7 mouse cellular contexts compared by ENCODE assay signal in the genomic region with DNA sequence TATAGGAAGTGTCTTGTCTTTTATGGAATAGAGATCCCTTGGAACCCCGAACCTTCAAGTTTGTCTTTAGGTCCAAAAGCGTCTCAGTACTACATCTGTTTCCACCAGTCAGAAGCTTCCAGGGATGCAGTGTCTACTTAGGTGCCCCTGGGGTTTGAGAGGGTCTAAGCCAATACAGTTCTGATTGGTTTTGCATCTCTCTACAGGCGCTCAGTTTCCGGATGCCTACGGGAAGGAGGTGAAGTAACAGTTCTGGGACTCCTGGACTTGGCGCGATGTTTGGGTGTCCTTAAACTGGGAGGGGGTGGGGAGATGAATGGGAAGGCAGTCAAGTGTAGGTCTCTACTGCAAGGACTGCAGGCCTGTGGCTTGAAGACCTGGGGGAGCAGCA. TPM values are rescaled to one million over a fixed set of nuclear protein-coding genes. Genes with fewer than 3 reads are reported as not detected.
A peak's percentile ranks its signal among the peaks of the same experiment; 100 is the strongest.
DNase-seq lines count a peak whose midpoint lies in the region; ATAC-seq and TF ChIP-seq lines count a peak whose summit lies in the region.

No protein-coding gene starts in this region.

- peak overlapping the region; percentile 64 for H3K9ac ChIP-seq in limb, embryonic 12.5 days (replicated peaks)
- H3K9ac ChIP-seq in neural tube, embryonic 12.5 days: peak overlapping the region; percentile 58

- 0 out of 2 replicates have a peak overlapping the region, but pooled peaks have one; percentile 0 for H3K27ac ChIP-seq in testis, adult 2 months (ENCODE audit: control insufficient read depth, insufficient read depth, low read depth, low read length)
- peak overlapping the region; percentile 35 for H3K27ac ChIP-seq in embryonic fibroblast, embryonic 13.5 days (ENCODE audit: insufficient read depth, low read length)
- H3K27ac ChIP-seq in limb, embryonic 12.5 days: peak overlapping the region; percentile 89
- H3K27ac ChIP-seq in neural tube, embryonic 12.5 days: peak overlapping the region; percentile 74; the same call in 1 of the 2 replicates

- WGBS in limb, embryonic 12.5 days: 2% methylated on average over 7 of the region's 7 CpGs
- WGBS in neural tube, embryonic 12.5 days: 2% methylated on average over 7 of the region's 7 CpGs

- no peak for TF ChIP-seq CTCF in testis, adult 2 months (IDR thresholded peaks at IDR 0.05; ENCODE audit: control insufficient read depth, insufficient read depth, insufficient replicate concordance, low read depth, low read length)
- no peak for TF ChIP-seq CTCF in embryonic fibroblast, embryonic 13.5 days (IDR thresholded peaks at IDR 0.05; ENCODE audit: borderline replicate concordance, insufficient read depth, low read length)

- H3K27me3 ChIP-seq in testis, adult 2 months (ENCODE audit: control insufficient read depth, insufficient read depth, low read length): no peaks in the 10 kb centered on the region
- H3K27me3 ChIP-seq in limb, embryonic 12.5 days: peaks cover 28% of the 10 kb centered on the region
- peaks cover under 1% of the 10 kb centered on the region; the same call in 1 of the 2 replicates for H3K27me3 ChIP-seq in neural tube, embryonic 12.5 days (replicated peaks)

- no peak for TF ChIP-seq POLR2A in testis, adult 2 months (IDR thresholded peaks at IDR 0.05; ENCODE audit: control insufficient read depth, low read depth, low read length)
- no peak for TF ChIP-seq POLR2A in embryonic fibroblast, embryonic 13.5 days (IDR thresholded peaks at IDR 0.05; ENCODE audit: low read depth, low read length)

- H3K36me3 ChIP-seq in testis, adult 2 months (ENCODE audit: control insufficient read depth, insufficient read depth, low read length): no peaks in the 10 kb centered on the region
- peaks cover 2% of the 10 kb centered on the region; the same call in 1 of the 2 replicates for H3K36me3 ChIP-seq in limb, embryonic 12.5 days
- peaks cover 2% of the 10 kb centered on the region for H3K36me3 ChIP-seq in neural tube, embryonic 12.5 days

- no peak for ATAC-seq in limb, embryonic 12.5 days (ENCODE audit: insufficient number of reproducible peaks, insufficient read depth, low FRiP score, low TSS enrichment, low read depth)
- ATAC-seq in neural tube, embryonic 12.5 days (ENCODE audit: low FRiP score, low read depth): no peak

- H3K9me3 ChIP-seq in limb, embryonic 12.5 days: no peaks in the 10 kb centered on the region
- H3K9me3 ChIP-seq in neural tube, embryonic 12.5 days: no peaks in the 10 kb centered on the region

- peak overlapping the region; percentile 63 for H3K4me3 ChIP-seq in testis, adult 2 months (ENCODE audit: control insufficient read depth, low read depth, low read length)
- H3K4me3 ChIP-seq in embryonic fibroblast, embryonic 13.5 days (ENCODE audit: insufficient read depth, low read length): peak overlapping the region; percentile 73
- H3K4me3 ChIP-seq in limb, embryonic 12.5 days (replicated peaks): peak overlapping the region; percentile 72
- peak overlapping the region; percentile 84 for H3K4me3 ChIP-seq in neural tube, embryonic 12.5 days

- peaks cover 36% of the 10 kb centered on the region for H3K4me1 ChIP-seq in testis, adult 2 months (ENCODE audit: control insufficient read depth, insufficient read depth, low read length)
- H3K4me1 ChIP-seq in embryonic fibroblast, embryonic 13.5 days (ENCODE audit: control insufficient read depth, insufficient read depth, low read length): peaks cover 3% of the 10 kb centered on the region; the same call in 1 of the 2 replicates
- H3K4me1 ChIP-seq in limb, embryonic 12.5 days (replicated peaks): peaks cover 43% of the 10 kb centered on the region
- peaks cover 41% of the 10 kb centered on the region for H3K4me1 ChIP-seq in neural tube, embryonic 12.5 days

- no peak for DNase-seq in testis, postnatal 14 days (ENCODE audit: low spot score)
- DNase-seq in T-cell, adult 2 months (ENCODE audit: low spot score): no peak
- DNase-seq in urinary bladder, postnatal 36 days (ENCODE audit: low spot score in 2 of 2): no peak

- H3K4me2 ChIP-seq in limb, embryonic 12.5 days: peak overlapping the region; percentile 95
- H3K4me2 ChIP-seq in neural tube, embryonic 12.5 days (replicated peaks): peak overlapping the region; percentile 90

RNA-seq across cellular contexts. Expression of a gene that starts 0.4 kb away (rescaled TPM):
- 21.9 and 22.7 TPM in 2 replicates for polyA plus RNA-seq in testis, adult 2 months (2012; rRNA removed)
- 72.1 and 94.8 TPM in 2 replicates for polyA plus RNA-seq in embryonic fibroblast, embryonic 13.5 days (2011; ENCODE audit: insufficient read length, low read depth, missing spikeins)
- 346 and 353 TPM in 2 replicates for polyA plus RNA-seq in limb, embryonic 12.5 days (2016; fragmentation: Nextera tagmentation; extraction: Ambion mirVana)
- 325 and 328 TPM in 2 replicates for polyA plus RNA-seq in neural tube, embryonic 12.5 days (2016; fragmentation: Nextera tagmentation; extraction: Ambion mirVana)

RNA-seq across cellular contexts. Expression of a gene that starts 1.1 kb away (rescaled TPM):
- 2.4 and 2.7 TPM in 2 replicates for polyA plus RNA-seq in testis, adult 2 months (2012; rRNA removed)
- polyA plus RNA-seq in embryonic fibroblast, embryonic 13.5 days (2011; ENCODE audit: insufficient read length, low read depth, missing spikeins): 33.8 and 42.0 TPM in 2 replicates
- polyA plus RNA-seq in limb, embryonic 12.5 days (2016; fragmentation: Nextera tagmentation; extraction: Ambion mirVana): 8.4 and 9.1 TPM in 2 replicates
- 14.1 and 16.6 TPM in 2 replicates for polyA plus RNA-seq in neural tube, embryonic 12.5 days (2016; fragmentation: Nextera tagmentation; extraction: Ambion mirVana)

RNA-seq across cellular contexts. Expression of a gene that starts 7.5 kb away (rescaled TPM):
- polyA plus RNA-seq in testis, adult 2 months (2012; rRNA removed): 6.5 and 8.5 TPM in 2 replicates
- polyA plus RNA-seq in embryonic fibroblast, embryonic 13.5 days (2011; ENCODE audit: insufficient read length, low read depth, missing spikeins): 120 and 128 TPM in 2 replicates
- 111 and 120 TPM in 2 replicates for polyA plus RNA-seq in limb, embryonic 12.5 days (2016; fragmentation: Nextera tagmentation; extraction: Ambion mirVana)
- polyA plus RNA-seq in neural tube, embryonic 12.5 days (2016; fragmentation: Nextera tagmentation; extraction: Ambion mirVana): 64.4 and 69.9 TPM in 2 replicates

RNA-seq across cellular contexts. Expression of a gene that starts 16.7 kb away (rescaled TPM):
- 1,704 and 1,758 TPM in 2 replicates for polyA plus RNA-seq in testis, adult 2 months (2012; rRNA removed)
- polyA plus RNA-seq in embryonic fibroblast, embryonic 13.5 days (2011; ENCODE audit: insufficient read length, low read depth, missing spikeins): not detected in 2 replicates
- polyA plus RNA-seq in limb, embryonic 12.5 days (2016; fragmentation: Nextera tagmentation; extraction: Ambion mirVana): 0.20 TPM in 1 of 2 replicates, not detected in the other
- polyA plus RNA-seq in neural tube, embryonic 12.5 days (2016; fragmentation: Nextera tagmentation; extraction: Ambion mirVana): 0.52 TPM in 1 of 2 replicates, not detected in the other

RNA-seq across cellular contexts. Expression of a gene that starts 19.8 kb away (rescaled TPM):
- 1.6 and 1.9 TPM in 2 replicates for polyA plus RNA-seq in testis, adult 2 months (2012; rRNA removed)
- not detected in 2 replicates for polyA plus RNA-seq in embryonic fibroblast, embryonic 13.5 days (2011; ENCODE audit: insufficient read length, low read depth, missing spikeins)
- polyA plus RNA-seq in limb, embryonic 12.5 days (2016; fragmentation: Nextera tagmentation; extraction: Ambion mirVana): 1.6 and 2.3 TPM in 2 replicates
- 0.22 and 0.30 TPM in 2 replicates for polyA plus RNA-seq in neural tube, embryonic 12.5 days (2016; fragmentation: Nextera tagmentation; extraction: Ambion mirVana)

Comparison
In these comparisons a context has a peak if more than half of its experiments do, and no peak if none do; other contexts are left out.
1. H3K27ac ChIP-seq: peak in every context shown above with its lines; median percentile 89 in limb, embryonic 12.5 days; 74 in neural tube, embryonic 12.5 days; 35 in embryonic fibroblast, embryonic 13.5 days; 0 in testis, adult 2 months.